Mouse (Mus musculus) skeletal muscle tissue, adult 2 months (tissue): ENCODE results near the gene Fam89a.
A peak's percentile ranks its signal among the peaks of the same experiment; 100 is the strongest.

ENCODE experiments used
- DNase-seq: peaks from one replicate; pipeline ENCODE4 v3.0.0-alpha.2; 2012; ENCODE audit warnings: low read depth, low spot score

Fam89a gene

DNA sequence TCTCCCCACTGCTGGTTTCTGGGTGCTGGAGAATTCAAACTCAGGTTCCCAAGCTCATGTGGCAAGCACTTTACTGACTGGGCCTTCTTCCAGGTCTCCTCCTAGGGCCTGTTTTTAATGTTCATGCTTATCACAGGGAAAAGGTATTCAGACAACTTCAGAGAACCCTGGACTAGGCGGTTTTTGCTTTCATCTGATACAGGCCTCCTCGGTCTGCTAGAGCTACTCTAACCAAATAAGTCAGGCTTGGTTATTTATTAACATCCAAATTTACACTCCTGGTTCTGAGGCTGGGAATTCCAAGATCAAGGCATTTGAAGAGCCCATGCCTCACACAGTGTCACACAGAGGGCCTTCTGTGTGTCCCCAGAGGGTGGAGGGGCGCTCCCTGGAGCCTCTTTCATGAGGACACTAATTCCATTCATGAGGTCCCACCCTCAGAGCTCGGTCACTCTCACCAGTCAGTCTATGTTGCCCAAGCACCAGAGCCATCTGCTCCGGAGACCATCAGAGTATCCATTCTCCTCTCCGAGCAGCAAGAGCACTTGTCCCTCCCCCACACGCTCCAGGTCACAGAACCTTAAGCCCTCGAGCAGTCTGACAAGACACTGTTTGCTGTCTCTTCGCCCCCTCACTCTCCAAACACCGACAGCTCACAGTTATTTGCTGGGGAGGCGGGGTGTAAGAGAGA is 2.6 kb upstream of the Fam89a start:
- no peak for DNase-seq

DNA sequence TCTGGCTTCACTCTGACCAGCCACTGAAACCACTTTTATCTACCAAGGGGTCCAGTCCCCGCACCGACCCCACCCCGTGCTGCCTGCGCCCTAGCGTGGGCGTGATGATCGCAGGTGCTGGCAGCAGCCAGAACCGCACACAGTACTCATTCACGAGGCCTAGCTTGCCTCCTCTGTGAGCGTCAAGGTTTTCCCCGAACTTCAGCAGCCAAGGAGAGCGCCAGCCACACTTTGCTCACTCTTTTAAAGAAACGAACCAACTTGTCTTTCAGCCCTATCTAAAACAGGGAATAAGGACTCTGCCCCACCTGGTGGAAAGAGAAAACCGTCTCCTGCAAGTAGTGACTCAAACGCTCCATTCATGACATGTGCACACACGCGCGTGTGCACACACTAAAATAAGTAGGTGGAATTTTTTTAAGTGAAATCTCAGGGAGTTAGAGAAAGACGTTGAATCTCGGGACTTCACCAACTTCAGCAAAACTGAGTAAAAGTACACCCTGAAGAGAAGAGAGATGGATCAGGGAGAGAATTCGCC is 762 bp upstream of the Fam89a start:
- no peak for DNase-seq

DNA sequence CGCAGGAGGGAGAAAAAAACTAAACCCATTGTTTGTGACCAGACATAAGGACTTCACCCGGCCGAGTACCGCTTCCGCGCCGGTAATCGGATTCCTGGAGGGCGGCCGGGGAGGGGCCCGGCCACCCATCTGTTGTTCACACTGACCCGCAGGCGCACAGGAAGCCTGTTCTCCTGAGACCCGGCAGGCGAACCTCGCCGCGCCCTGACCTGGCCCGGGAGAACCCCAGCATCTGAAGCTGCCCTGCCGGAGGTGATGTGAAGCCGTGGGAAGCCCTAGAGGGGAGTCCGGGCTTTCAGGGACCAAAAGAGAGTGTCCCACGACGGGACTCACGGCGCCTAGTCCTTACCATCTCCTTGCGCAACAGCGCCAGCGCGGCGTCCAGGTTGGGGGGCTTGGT is 441 bp downstream of the Fam89a start:
- DNase-seq, result no peak

DNA sequence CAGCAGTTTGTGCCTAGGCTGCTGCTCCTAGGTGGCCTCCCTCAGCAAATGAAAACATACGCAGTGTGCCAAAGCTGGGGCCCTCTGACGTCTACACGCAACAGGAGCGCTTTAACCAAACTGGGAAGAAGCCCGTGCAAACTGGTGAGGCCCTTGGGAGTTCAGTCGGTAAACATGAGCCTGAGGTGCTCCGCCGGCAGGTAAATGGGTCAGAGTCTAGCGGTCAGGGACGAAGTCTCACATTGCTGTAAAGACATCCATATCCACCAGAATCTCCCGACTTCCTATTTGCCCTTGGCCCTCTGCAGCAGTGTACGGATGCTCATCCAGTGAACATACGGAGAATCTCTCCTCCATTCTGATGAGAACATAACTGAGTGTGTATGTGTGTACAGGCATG is 5.0 kb downstream of the Fam89a start:
- DNase-seq, result no peak

DNA sequence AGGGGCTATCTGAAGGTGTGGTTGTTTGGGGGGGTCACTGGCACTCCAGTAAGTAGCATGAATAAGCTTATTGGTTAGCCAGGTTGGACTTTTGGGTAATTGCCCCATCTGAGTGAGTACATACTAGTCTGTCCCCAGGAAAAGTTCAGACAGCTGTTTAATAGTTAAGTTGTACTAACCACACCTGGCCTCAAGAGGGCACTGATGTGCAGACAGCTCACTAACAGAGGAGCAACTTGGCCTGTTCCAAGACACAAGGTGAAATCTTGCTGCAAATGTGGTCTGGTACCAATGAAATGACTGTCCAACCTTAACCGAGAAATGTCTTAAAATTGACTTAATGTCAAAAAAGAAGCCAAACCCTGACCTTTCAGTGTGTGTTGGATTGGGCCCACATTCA is 12.4 kb downstream of the Fam89a start:
- peak; percentile 13 for DNase-seq

DNA sequence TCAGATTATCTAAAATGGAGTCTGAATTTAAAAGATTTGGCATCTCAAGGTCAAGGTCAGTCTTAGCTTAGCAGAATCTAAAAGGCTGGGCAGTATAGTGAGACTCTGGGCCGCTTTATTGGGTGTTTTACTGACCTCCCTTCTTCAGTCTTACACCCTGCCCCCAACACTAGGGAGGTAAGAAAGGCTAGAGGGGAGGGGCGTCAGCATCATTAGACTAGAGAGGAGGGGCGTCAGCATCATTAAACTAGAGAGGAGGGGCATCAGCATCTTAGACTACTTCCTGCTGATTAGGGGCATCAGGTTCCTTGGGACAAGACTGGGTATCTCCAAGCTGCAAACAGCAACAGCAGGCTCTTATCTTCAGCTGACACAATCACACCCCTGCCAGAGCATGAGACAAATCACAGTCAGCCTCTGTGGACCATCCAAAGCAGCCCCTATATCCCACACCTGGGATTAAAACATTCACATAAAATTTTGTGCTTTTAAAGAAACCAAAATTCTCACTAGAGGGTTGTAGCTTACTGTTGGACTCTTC is 16.2 kb downstream of the Fam89a start:
- no peak for DNase-seq

DNA sequence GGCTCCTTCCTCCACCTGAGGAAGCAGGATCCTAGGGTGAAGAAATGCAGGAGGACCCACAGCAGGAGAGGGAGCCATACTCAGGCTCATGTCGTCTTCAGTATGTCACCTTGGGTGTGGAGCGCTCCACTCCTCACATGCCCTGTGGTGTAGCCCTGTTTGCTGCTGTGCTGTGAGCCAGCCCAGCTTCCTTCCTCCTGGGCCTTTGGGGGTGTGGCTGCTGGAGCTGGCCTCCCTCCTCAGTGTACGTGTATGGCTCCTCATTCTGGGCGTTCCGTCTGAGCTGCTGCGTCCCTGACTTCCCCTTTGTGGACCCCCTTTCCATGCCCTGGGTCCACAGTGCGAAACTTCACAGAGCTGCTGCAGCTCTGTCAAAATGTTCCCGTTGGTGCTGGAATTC is 18.8 kb downstream of the Fam89a start:
- DNase-seq, result no peak

DNA sequence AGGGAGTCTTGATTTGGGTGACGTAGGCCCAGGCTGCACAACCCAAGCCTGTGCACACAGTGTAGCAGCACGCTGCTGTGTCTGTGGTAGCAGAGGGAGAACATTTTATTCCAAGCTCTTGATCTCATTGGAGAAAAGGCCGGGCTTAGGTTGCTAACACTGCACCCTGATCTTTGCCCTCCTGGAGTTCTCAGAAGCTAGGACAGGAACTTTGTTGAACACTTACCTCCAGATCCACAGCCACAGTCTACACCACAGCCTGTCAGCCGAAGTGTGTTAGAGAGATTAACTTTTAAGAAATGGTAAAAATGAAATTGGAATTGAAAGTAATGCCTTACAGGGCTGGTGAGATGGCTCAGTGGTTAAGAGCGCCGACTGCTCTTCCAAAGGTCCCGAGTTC is 27.3 kb downstream of the Fam89a start:
- DNase-seq, result no peak

DNA sequence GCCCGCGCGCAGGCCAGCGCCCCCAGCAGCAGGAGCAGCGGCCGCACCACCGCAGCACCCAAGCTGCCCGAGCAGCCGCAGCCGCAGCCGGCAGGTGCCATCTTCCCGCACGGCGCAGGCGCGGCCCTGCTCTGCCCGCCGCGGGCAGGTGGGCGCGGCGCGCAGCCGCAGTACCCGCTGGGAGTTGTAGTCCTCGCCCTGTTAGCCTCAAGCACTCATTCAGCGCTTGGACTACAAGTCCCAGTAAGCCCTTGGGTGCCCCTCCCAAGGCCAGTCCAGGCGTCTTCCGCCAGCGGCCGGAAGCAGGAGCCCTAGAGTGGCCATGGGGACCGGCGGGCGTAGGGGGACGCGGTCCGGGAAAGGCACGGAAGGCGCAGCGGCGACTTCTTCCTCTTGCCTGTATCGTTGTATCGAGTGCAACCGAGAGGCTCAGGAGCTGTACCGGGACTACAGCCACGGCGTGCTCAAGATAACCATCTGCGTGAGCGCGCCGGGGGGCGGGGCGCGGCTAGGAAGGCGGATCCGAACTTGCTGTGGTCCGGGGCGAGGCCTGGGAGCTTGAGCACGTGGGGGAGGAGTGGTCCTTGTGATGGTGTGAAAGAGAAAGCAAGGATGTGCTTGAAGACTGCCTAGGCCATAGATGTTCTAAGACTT is 29.6 kb downstream of the Fam89a start, which contains the start of the genes Ttc13 and Arv1:
Ttc13 (minus strand) TSS at position 122 of the 654 bp plus-strand sequence.
Arv1 (plus strand) TSS at position 278 of the 654 bp plus-strand sequence.
- DNase-seq, result peak; percentile 97

DNA sequence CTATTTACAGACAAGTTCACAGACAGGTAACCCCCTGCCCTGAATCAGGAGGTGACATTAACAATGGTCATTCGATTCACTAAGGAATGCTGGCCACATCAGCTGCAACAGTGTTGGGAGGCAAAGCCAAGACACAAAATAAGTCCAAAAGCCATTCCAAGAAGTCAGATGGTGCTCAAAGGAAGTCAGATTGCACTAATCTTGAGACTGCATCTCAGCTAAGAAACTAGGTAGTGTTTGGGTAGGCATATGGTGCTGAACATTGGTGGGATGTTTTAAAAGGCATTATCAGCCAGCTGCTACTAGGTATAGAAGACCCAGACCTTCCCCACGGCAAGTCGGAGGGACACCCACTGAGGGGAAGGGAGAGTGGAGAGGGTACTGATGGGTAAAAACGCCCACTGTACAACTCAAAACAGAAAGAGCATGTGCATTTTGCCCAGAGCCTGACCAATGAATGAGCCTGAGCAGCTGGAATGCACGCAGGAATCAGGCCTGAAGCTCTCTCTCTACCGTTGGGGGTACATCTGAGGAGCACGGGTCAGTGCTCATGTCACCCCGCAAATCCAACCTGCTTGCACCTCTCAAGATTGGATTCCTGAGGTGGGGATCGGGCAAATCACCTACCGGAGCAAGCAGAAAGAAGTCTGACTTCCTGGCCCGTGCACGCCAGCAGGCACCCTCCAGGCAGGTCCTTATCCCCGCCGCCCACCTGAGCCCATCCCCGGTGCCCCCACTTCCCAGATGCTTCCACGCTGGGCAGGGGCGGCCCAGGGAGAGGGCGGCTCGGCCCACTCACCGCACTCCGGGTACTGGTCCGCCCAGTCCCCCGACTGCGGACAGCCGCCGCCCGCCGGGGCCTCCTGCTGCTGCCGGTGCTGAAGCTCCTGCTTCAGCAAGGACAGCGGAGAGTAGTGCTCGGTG is 30.4 kb downstream of the Fam89a start:
- DNase-seq, result peak; percentile 13

DNA sequence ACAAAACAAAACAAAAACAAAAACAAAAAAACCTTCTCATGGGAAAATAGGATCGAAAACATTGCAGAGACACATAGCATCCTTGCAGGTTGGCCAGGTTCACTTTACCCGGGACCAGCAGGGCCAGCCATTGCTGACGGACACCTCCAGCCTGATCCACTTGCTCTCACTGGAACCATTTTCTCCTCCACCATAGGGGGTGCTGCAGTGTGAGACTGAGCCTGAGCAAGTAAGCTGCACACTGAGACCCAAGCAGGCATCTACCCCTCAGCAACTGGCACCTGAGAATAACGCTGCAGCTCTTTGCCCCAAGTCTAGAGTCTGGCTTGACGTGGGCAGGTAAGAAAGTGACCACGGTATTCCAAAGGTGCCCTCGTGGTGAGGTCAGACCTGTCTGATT is 31.5 kb downstream of the Fam89a start:
- no peak for DNase-seq

DNA sequence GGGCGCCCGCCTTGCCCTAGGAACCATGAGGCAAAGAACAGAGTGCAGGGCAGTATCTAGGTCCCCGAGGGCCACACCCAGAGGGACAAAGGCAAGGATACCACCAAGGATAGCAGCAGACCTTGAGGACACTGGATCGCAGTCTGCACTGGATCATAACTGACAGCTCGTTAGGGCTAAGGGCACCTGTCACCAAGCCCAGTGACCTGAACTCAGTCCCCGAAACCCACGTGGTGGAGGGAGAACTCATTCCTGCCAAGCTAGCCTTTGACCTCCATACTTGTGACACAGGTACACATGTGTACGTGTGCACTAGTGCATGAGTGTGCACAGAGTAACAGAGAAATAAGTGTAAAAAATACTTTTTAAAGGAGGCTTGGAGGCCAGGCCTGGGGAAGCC is 35.9 kb downstream of the Fam89a start:
- DNase-seq, result no peak

DNA sequence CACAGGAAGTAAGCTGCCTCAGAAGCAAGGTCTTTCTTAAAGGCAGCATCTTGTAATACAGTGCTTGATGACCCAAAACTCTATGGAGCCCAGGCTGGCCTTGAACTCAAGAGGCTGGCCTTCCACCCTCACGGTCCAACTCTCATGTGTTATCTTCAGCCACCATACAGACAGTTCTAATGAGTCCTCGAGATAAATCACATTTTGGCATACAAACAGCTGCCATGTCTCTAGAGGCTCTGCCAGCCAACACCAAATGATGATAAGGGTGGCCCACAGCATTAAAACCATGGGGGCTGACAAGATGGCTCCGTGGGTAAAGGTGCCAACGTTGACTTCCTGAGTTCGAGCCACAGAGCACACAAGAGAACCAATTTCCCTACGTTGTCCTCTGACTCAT is 38.4 kb downstream of the Fam89a start:
- no peak for DNase-seq

DNA sequence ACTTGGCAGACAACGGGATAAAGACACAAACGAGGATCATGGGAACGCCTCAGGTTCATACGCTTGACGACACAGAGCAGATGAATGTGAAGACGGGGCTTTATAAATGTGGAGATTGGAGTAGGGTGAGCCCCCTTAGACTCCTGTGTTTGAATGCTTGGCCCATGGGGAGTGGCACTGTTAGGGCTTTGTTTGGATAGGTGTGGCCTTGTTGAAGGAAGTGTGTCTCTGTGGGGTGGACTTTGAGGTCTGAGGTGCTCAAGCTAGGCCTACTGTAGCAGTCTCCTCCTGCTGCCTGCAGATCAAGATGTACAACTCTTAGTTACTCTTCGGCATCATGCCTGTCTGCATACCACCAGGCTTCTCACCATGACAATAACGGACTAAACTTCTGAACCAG is 45.8 kb downstream of the Fam89a start:
- DNase-seq, result no peak

DNA sequence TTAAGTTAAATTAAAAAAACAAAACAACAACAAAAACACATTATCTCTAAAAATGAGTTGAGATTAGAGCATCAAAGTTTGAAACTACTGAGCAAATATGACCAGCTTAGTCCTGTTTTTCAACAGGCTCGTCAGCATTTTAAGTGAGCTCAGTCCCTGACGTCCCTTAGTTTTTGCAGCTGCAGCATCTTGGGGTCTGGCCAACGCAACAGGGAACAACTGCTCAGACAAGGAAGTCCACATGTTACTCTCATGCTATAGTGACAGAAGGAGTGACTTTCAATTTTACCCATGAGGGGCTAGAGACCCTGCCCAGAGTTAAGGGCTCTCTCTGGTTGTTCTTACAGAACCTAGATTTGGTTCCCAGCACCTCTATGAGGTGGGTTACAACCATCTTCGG is 47.3 kb downstream of the Fam89a start:
- DNase-seq, result no peak

DNA sequence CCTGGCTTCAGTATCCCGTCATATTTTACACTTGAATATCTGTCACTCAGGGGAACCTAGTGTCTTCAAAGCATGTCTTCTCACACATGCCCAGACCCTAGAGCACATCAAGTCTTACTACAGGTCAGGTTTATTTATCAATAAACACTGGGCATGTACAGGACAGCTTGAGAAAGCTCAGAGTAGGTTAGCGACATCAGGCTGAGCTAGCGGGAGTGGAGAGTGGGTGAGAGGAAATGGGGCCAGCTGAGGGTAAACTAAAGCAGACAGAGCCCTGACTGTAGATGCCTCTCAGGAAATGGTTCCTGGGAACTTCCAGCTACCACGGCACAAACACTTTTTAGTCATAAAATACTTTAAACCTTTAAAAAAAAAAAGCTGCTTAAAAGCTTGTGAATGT is 48.1 kb downstream of the Fam89a start:
- no peak for DNase-seq

DNA sequence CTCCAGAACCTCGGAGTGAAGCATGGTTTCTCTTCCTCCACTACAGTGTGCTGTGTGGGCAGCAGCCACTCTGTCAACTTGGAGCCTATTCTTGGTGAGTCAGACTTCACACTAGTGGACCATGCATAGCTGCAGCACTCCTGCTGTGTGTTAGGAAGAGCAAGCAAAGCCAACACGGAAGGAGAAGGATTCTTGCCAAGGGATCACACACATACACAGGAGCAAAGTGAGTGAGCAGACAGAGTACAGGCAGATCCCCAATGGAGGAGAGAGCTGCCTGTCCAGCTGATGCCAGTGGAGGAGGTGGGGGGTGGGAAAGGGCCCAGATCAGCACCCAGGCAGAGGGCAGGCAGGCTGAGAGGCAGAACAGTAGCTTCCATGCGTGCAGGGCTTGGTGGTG is 49.4 kb downstream of the Fam89a start:
- DNase-seq, result no peak

DNA sequence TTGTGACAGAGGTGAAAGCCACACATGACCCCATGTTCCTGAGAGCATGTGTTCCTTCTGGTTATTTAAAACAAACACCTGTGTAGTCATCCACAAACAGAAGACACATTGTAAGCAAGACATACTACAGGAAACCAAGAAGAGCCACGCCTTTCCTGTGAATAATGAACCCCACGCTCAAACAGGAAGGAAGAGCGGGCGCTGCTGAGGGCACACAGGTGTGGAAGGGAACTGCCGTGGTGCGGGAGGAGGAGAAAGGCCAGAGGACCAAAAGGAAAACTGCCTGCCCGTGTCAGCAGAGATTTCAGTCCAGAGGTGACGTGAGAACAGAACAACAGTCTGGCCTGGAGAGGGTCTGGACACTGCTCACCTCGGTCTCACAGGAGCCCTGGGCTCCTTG is 50.6 kb downstream of the Fam89a start:
- no peak for DNase-seq

DNA sequence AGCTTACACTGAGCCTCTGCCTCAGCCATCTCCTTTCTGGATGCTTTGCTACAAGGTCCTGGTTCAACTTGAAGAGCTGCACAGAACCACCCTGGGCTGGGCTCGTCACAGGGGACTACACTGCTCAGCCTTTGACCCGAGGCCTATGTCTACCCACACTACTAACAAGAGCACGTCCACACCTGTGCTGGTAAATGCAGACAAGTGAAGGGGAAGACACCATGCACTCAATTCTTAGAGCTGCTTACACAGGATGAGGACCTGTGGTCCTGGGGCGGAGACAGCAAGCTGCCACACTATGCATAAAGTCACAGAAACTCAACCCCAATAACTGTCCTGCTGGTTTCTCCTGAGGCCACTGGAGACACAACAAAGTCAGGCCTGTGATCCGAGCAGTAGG is 51.4 kb downstream of the Fam89a start:
- no peak for DNase-seq

DNA sequence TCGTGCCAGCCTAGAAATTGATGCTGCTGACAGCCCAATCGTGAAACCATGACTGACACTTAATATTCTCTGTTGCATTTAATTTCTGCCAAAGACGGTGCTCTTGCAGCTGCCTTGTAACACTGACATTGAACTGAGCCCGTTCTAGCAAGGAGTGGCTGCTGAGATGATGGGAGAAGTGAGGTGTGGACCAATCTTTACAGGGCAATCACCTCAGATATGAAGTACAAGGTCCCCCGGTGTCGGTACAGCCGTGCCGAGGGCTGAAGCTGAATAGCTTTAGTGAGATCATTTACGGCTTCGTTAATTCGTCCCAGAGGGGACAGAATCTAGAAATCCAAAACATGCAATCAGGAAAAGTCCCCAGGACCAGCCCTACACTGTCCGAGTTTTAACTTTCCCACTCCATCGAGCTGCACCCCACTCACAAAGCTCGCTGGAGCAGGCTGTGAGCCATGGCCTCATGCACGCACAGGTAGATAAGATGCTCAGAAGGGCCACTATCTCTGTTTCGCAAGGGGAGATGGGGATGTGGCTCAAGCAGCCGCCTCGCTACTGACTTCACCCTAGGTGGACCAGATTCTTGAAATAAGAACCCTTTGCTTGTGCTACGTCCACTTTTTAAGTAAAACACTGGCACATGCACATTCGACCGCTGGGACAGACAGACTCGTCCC is 56.1 kb downstream of the Fam89a start:
- no peak for DNase-seq

DNA sequence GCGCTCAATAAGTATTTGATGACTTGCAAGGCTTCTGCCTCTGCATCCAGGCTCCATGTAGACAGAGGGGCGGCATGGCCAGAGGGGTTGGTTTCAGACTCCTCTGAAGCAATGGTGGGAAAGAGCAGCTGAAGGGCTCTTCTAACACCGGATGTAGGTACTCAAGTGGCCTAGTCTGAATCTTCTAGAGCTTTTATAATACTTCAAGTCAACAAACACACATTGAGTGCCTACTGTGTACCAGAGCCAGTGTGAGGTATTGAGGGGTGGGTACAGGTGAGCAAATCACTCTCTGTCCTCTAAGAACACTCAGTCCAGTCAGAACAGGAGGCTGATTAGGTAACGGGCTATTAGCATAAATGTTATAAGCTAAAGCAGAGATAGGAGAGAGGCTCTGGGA is 59.9 kb downstream of the Fam89a start:
- DNase-seq, result no peak
